Mouse (Mus musculus): ENCODE measurements around the gene Psma6. TPM values are rescaled to one million over a fixed set of nuclear protein-coding genes. Genes with fewer than 3 reads are reported as not detected.
A peak's percentile ranks its signal among the peaks of the same experiment; 100 is the strongest.

Gene Psma6
- polyA plus RNA-seq, 1 experiment from 2014 or later = 373 TPM

GRCm38 (mm10) chr12:55463992-55464845 is 80.2 kb downstream of the Psma6 start:
- peaks cover 55% of the 10 kb centered on the region for H3K4me1 ChIP-seq (ENCODE audit: control insufficient read depth, insufficient read depth, low read length)
- peak overlapping the region; percentile 50; the same call in 1 of the 2 replicates for H3K9ac ChIP-seq (ENCODE audit: low read length)
- H3K9me3 ChIP-seq (replicated peaks; ENCODE audit: control insufficient read depth, low read length) = no peaks in the 10 kb centered on the region
- H3K27me3 ChIP-seq (ENCODE audit: control insufficient read depth, insufficient read depth, low read length) = no peaks in the 10 kb centered on the region
- peak overlapping the region; percentile 73 for H3K27ac ChIP-seq (ENCODE audit: low read length)
- 0 out of 2 replicates have a peak overlapping the region, but pooled peaks have one; percentile 7 for H3K4me3 ChIP-seq (replicated peaks; ENCODE audit: low read length)
- no peaks in the 10 kb centered on the region for H3K36me3 ChIP-seq (ENCODE audit: control insufficient read depth, insufficient read depth, low read length)
- no peak for ATAC-seq (ENCODE audit: insufficient read depth, low FRiP score)
- peak overlapping the region; percentile 34 for H3K4me2 ChIP-seq (ENCODE audit: low read depth, low read length)
- 22% methylated on average over 16 of the region's 16 CpGs for WGBS

- 35% methylated on average over 14 of the region's 14 CpGs for WGBS
- peaks cover 52% of the 10 kb centered on the region for H3K4me1 ChIP-seq (ENCODE audit: control insufficient read depth, insufficient read depth, low read length)
- no peaks in the 10 kb centered on the region for H3K36me3 ChIP-seq (ENCODE audit: control insufficient read depth, insufficient read depth, low read length)
- H3K27me3 ChIP-seq (ENCODE audit: control insufficient read depth, insufficient read depth, low read length) = no peaks in the 10 kb centered on the region
- peak; percentile 38; the same call in 1 of the 2 replicates for ATAC-seq (ENCODE audit: insufficient read depth, low FRiP score)
- peak overlapping the region; percentile 34 for H3K4me2 ChIP-seq (ENCODE audit: low read depth, low read length)
- H3K4me3 ChIP-seq (replicated peaks; ENCODE audit: low read length) = 0 out of 2 replicates have a peak overlapping the region, but pooled peaks have one; percentile 2
- H3K27ac ChIP-seq (ENCODE audit: low read length) = peak overlapping the region; percentile 73
- no peaks in the 10 kb centered on the region for H3K9me3 ChIP-seq (replicated peaks; ENCODE audit: control insufficient read depth, low read length)
- peak overlapping the region; percentile 50 for H3K9ac ChIP-seq (ENCODE audit: low read length)
Observed at GRCm38 (mm10) chr12:55464846-55465361, 80.9 kb downstream of the Psma6 start.

DNA sequence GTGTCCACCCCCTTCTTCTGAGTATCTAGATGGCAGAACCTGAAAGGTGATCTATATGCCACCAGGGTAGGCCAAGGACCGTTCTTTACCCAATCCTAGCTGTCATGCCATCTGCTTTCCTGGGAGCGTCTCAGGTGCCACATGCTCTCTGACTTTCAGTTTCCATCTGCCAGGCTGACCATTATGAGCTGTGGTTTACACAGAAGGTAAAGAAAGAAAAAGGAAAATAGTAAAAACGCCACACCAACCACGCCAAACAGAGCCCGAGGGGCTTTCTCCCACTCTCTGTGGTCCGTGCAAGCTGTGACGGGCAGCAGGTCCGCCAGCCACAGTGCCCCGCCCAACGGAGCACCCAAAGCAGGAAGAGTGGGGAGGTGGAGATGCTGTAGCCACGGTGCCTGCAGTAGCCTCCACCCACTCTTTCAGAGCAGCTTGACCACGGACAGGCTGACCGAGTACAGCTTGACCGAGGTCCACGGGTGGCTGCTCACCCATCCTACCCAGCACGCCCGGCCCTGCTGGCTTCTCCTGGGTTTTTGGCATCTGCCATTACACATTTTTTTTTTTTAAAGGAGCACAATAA is 81.5 kb downstream of the Psma6 start:
- no peak for ATAC-seq (ENCODE audit: insufficient read depth, low FRiP score)
- Histone ChIP-seq H3K9me3 (replicated peaks; ENCODE audit: control insufficient read depth, low read length) (no peaks in the 10 kb centered on the region), H3K36me3 (ENCODE audit: control insufficient read depth, insufficient read depth, low read length) (no peaks in the 10 kb centered on the region), H3K4me3 (replicated peaks; ENCODE audit: low read length) (peak overlapping the region; percentile 20), H3K4me2 (ENCODE audit: low read depth, low read length) (peak overlapping the region; percentile 34), H3K4me1 (ENCODE audit: control insufficient read depth, insufficient read depth, low read length) (peaks cover 49% of the 10 kb centered on the region), H3K27ac (ENCODE audit: low read length) (peak overlapping the region; percentile 73), H3K9ac (ENCODE audit: low read length) (peak overlapping the region; percentile 50; the same call in 1 of the 2 replicates), H3K27me3 (ENCODE audit: control insufficient read depth, insufficient read depth, low read length) (no peaks in the 10 kb centered on the region)
- 66% methylated on average over 17 of the region's 17 CpGs for WGBS

DNA sequence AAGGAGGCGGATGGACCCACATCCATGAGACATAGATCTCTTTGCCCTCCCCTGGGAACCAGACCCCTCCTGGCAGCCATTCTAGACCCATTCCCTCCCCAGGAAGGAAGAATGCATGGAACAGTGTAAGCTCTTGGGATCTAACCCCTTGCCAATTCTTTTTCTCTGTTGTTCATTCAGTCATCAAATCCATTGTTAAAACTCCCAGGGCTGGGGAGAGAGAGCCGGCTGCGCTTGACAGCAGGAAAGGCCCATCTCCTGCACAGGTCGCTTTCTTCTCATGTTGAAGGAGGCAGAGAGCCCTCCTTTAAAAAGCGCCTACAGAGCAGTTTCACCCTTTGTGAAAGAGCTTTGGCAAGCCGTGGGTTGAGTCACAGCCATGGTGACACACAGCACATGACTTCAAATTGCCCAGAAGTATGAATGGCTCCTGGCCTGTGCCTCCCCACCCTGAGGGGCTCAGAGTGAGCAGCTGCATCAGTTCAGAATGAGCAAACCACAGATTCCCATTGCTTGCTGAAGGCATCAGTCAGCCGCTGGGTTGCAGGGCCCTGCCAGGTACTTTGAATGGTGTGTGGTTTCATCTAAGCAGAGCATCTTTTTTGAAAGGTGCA is 82.2 kb downstream of the Psma6 start:
- H3K27me3 ChIP-seq (ENCODE audit: control insufficient read depth, insufficient read depth, low read length) = no peaks in the 10 kb centered on the region
- no peak for ATAC-seq (ENCODE audit: insufficient read depth, low FRiP score)
- 66% methylated on average over 7 of the region's 7 CpGs for WGBS
- no peaks in the 10 kb centered on the region for H3K9me3 ChIP-seq (replicated peaks; ENCODE audit: control insufficient read depth, low read length)
- peak overlapping the region; percentile 73 for H3K27ac ChIP-seq (ENCODE audit: low read length)
- no peak overlapping the region for H3K9ac ChIP-seq (ENCODE audit: low read length)
- H3K4me1 ChIP-seq (ENCODE audit: control insufficient read depth, insufficient read depth, low read length) = peaks cover 44% of the 10 kb centered on the region
- no peaks in the 10 kb centered on the region for H3K36me3 ChIP-seq (ENCODE audit: control insufficient read depth, insufficient read depth, low read length)
- H3K4me3 ChIP-seq (replicated peaks; ENCODE audit: low read length) = no peak overlapping the region
- H3K4me2 ChIP-seq (ENCODE audit: low read depth, low read length) = no peak overlapping the region; the same call in 1 of the 2 replicates

- no peak overlapping the region for H3K9ac ChIP-seq (ENCODE audit: low read length)
- peaks cover 38% of the 10 kb centered on the region for H3K4me1 ChIP-seq (ENCODE audit: control insufficient read depth, insufficient read depth, low read length)
- H3K27me3 ChIP-seq (ENCODE audit: control insufficient read depth, insufficient read depth, low read length) = no peaks in the 10 kb centered on the region
- no peak for ATAC-seq (ENCODE audit: insufficient read depth, low FRiP score)
- H3K27ac ChIP-seq (ENCODE audit: low read length) = peak overlapping the region; percentile 73; the same call in 1 of the 2 replicates
- H3K4me2 ChIP-seq (ENCODE audit: low read depth, low read length) = no peak overlapping the region
- 67% methylated on average over 5 of the region's 5 CpGs for WGBS
- no peaks in the 10 kb centered on the region for H3K9me3 ChIP-seq (replicated peaks; ENCODE audit: control insufficient read depth, low read length)
- no peaks in the 10 kb centered on the region for H3K36me3 ChIP-seq (ENCODE audit: control insufficient read depth, insufficient read depth, low read length)
- no peak overlapping the region for H3K4me3 ChIP-seq (replicated peaks; ENCODE audit: low read length)
Observed at GRCm38 (mm10) chr12:55466816-55467215, 82.8 kb downstream of the Psma6 start.

- no peak for ATAC-seq (ENCODE audit: insufficient read depth, low FRiP score)
- H3K27me3 ChIP-seq (ENCODE audit: control insufficient read depth, insufficient read depth, low read length) = no peaks in the 10 kb centered on the region
- no peaks in the 10 kb centered on the region for H3K36me3 ChIP-seq (ENCODE audit: control insufficient read depth, insufficient read depth, low read length)
- H3K27ac ChIP-seq (ENCODE audit: low read length) = no peak overlapping the region
- H3K9ac ChIP-seq (ENCODE audit: low read length) = no peak overlapping the region
- no peak overlapping the region for H3K4me3 ChIP-seq (replicated peaks; ENCODE audit: low read length)
- H3K9me3 ChIP-seq (replicated peaks; ENCODE audit: control insufficient read depth, low read length) = no peaks in the 10 kb centered on the region
- no peak overlapping the region for H3K4me2 ChIP-seq (ENCODE audit: low read depth, low read length)
- WGBS = 56% methylated on average over 10 of the region's 10 CpGs
- H3K4me1 ChIP-seq (ENCODE audit: control insufficient read depth, insufficient read depth, low read length) = peaks cover 32% of the 10 kb centered on the region
Observed at GRCm38 (mm10) chr12:55467331-55468180, 83.5 kb downstream of the Psma6 start.

Other genes starting within 250 kb of the Psma6 start
- gene Srp54b, start 229.1 kb upstream of the Psma6 start, polyA plus RNA-seq (2015; fragmentation: Nextera tagmentation; extraction: Ambion mirVana) = 55.6 and 62.1 TPM in 2 replicates
- not detected in 2 replicates for gene 1700047I17Rik2, start 184.6 kb upstream of the Psma6 start, polyA plus RNA-seq (2015; fragmentation: Nextera tagmentation; extraction: Ambion mirVana)
- gene Srp54c, start 154.1 kb upstream of the Psma6 start, polyA plus RNA-seq (2015; fragmentation: Nextera tagmentation; extraction: Ambion mirVana) = 77.0 and 79.6 TPM in 2 replicates
- 22.5 and 23.9 TPM in 2 replicates for gene 1110008L16Rik, start 84.6 kb upstream of the Psma6 start, polyA plus RNA-seq (2015; fragmentation: Nextera tagmentation; extraction: Ambion mirVana)
- gene Ppp2r3c, start 81.2 kb upstream of the Psma6 start, polyA plus RNA-seq (2015; fragmentation: Nextera tagmentation; extraction: Ambion mirVana) = 10.6 and 10.9 TPM in 2 replicates
- 86.6 and 93.5 TPM in 2 replicates for gene Nfkbia, start 108.4 kb downstream of the Psma6 start, polyA plus RNA-seq (2015; fragmentation: Nextera tagmentation; extraction: Ambion mirVana)
- gene Aldoart2, start 181.0 kb downstream of the Psma6 start, polyA plus RNA-seq (2015; fragmentation: Nextera tagmentation; extraction: Ambion mirVana) = not detected in 2 replicates
- 0.21 TPM in 1 of 2 replicates, not detected in the other for gene Insm2, start 215.2 kb downstream of the Psma6 start, polyA plus RNA-seq (2015; fragmentation: Nextera tagmentation; extraction: Ambion mirVana)

Data from stomach, embryonic 16.5 days (tissue).